Mouse (Mus musculus) stomach, embryonic 16.5 days (tissue): ENCODE results near the gene Col1a2. TPM values are rescaled to one million over a fixed set of nuclear protein-coding genes. Genes with fewer than 3 reads are reported as not detected.

Experiments
- ATAC-seq: fragments of 200-750 bp; cut with Nextera tagmentation; 2 replicates; pipeline ENCODE4 v1.8.0; 2017; ENCODE audit warnings: moderate number of reproducible peaks, moderate TSS enrichment; ENCODE audit not compliant: insufficient read depth, low FRiP score
- H3K27ac ChIP-seq: fragments of 300-500 bp; sonication (generic); 2 replicates; pipeline ENCODE4 v1.5.1; 2014; ENCODE audit warnings: low read length
- H3K27me3 ChIP-seq: fragments of 300-500 bp; sonication (generic); 2 replicates; pipeline ENCODE4 v1.6.1; 2014; ENCODE audit warnings: low read length, control low read depth, mixed read lengths; ENCODE audit not compliant: control insufficient read depth, insufficient read depth
- H3K36me3 ChIP-seq: fragments of 300-500 bp; sonication (generic); 2 replicates; pipeline ENCODE4 v1.6.1; 2014; ENCODE audit warnings: low read length; ENCODE audit not compliant: control insufficient read depth, insufficient read depth
- H3K4me1 ChIP-seq: fragments of 300-500 bp; sonication (generic); 2 replicates; pipeline ENCODE4 v1.6.1; 2014; ENCODE audit warnings: low read length, control low read depth, mixed read lengths; ENCODE audit not compliant: control insufficient read depth, insufficient read depth
- H3K4me2 ChIP-seq: fragments of 300-500 bp; sonication (generic); 2 replicates; pipeline ENCODE4 v1.6.1; 2014; ENCODE audit warnings: low read depth, low read length, mixed read lengths
- H3K4me3 ChIP-seq: fragments of 300-500 bp; sonication (generic); replicated peaks from 2 replicates; pipeline ENCODE4 v1.5.1; 2014; ENCODE audit warnings: mild to moderate bottlenecking, low read length
- H3K9ac ChIP-seq: fragments of 300-500 bp; sonication (generic); 2 replicates; pipeline ENCODE4 v1.6.1; 2014; ENCODE audit warnings: low read length
- H3K9me3 ChIP-seq: fragments of 300-500 bp; sonication (generic); replicated peaks from 2 replicates; pipeline ENCODE4 v1.6.1; 2016; ENCODE audit warnings: low read length, control low read depth; ENCODE audit not compliant: control insufficient read depth
- WGBS: fragments of 180-500 bp; shearing (Covaris S2); extraction: QIAGEN DNeasy Blood & Tissue Kit; methylation state at CpG from one replicate; pipeline ENCODE4 v1.1.7; 2014; 5-methylcytosine and 5-hydroxymethylcytosine counted together
- polyA plus RNA-seq: library from polyadenylated mRNA; unstranded; fragments of >200 nt; fragmentation: Nextera tagmentation; extraction: Ambion mirVana; gene quantifications from 2 replicates; pipeline ENCODE4 v1.2.1, GENCODE M21; 2015

Col1a2 gene
- polyA plus RNA-seq, 1 experiment from 2014 or later: 1,212 TPM

DNA sequence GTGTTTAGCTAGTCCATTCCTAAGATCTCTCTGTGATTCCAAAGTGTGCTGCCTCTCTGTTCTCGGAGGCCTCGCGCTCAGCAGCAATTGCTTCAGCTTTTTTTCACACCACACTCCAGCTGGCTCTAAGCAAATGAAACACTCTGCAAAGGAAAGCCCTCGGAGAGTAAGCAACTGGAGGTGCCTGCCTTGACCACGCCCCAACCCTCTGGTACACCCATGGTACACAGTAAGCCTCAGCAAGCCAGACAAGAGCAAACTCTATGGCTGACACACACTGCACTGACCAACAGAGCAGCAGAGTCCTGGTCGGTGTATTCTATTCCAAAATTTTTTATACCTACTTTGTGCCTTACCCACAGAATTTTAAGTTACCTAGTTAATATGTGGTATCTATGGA, 78.9 kb downstream of the Col1a2 start:
- Histone ChIP-seq H3K27me3 (no peaks in the 10 kb centered on the region), H3K9ac (no peak overlapping the region), H3K4me3 (no peak overlapping the region), H3K4me2 (no peak overlapping the region), H3K36me3 (no peaks in the 10 kb centered on the region), H3K9me3 (no peaks in the 10 kb centered on the region), H3K27ac (no peak overlapping the region), H3K4me1 (no peaks in the 10 kb centered on the region)
- peak; percentile 77; the same call in 1 of the 2 replicates for ATAC-seq
- 37% methylated on average over 6 of the region's 6 CpGs for WGBS

DNA sequence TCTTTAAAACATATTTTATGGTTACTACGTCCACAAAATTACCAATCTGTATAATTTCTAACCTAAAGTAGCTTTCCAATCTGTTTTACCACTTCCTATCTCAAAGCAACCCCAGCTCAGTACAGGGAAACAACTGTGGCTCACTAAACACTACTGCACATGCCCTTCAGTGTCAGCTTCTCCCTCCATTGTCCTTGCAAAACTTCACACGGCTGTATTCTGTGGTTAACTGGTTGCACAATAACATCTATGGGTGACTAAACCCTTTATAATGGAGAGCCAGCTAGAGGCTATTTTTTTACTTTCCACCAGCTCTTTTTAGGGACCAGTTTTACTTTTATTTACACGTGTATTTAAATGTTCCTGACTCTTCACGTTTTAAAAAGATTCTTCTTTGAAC, 83.3 kb downstream of the Col1a2 start:
- 74% methylated on average over 4 of the region's 4 CpGs for WGBS
- H3K27me3 ChIP-seq: no peaks in the 10 kb centered on the region
- no peaks in the 10 kb centered on the region for H3K36me3 ChIP-seq
- H3K9me3 ChIP-seq: no peaks in the 10 kb centered on the region
- H3K9ac ChIP-seq: no peak overlapping the region
- ATAC-seq: no peak
- H3K4me2 ChIP-seq: no peak overlapping the region
- no peaks in the 10 kb centered on the region for H3K4me1 ChIP-seq
- no peak overlapping the region for H3K27ac ChIP-seq
- H3K4me3 ChIP-seq: no peak overlapping the region

DNA sequence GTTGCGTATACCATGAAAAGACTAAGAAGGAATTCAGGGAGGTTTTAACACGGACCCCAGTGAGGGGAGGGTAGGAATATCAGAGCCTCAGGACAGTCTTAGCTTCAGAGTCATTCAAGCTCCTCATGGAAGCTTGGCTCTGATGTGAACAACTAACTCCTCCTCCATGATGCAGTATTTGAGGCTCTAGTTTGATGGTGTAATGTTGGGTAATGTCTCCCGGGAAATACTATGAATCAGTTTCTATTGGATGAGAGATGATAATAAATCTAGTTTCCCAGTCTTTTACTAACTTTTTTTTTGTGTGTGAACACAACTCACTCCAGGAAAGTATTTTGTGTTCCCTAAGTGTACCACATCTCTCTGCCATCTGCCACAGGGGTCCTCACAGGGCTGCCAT, 84.1 kb downstream of the Col1a2 start:
- no peak overlapping the region for H3K4me3 ChIP-seq
- WGBS: 94% methylated on average over 3 of the region's 3 CpGs
- H3K9me3 ChIP-seq: no peaks in the 10 kb centered on the region
- H3K36me3 ChIP-seq: no peaks in the 10 kb centered on the region
- no peak overlapping the region for H3K4me2 ChIP-seq
- no peak for ATAC-seq
- H3K27ac ChIP-seq: no peak overlapping the region
- H3K27me3 ChIP-seq: no peaks in the 10 kb centered on the region
- H3K9ac ChIP-seq: no peak overlapping the region
- H3K4me1 ChIP-seq: no peaks in the 10 kb centered on the region

DNA sequence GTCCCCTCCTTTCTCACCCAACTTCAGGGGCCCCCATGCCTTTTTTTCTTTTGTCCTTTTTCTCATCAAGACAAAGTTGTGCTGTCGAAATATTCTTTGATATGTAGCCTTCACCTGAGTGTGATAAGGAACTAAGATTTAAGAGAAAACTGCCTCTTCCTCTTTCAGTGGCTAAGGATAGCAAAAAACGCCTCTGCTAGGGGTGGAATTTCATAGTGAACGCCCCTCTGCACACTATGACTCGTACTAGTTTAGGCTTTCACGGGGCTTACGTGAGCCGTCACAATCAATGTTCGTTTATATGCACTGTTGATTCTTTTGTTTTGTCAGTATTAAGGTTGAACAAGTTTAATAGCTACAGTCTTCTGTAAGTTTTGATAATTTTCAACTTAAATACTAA, 85.5 kb downstream of the Col1a2 start:
- no peak overlapping the region for H3K27ac ChIP-seq
- H3K27me3 ChIP-seq: no peaks in the 10 kb centered on the region
- H3K36me3 ChIP-seq: no peaks in the 10 kb centered on the region
- H3K4me2 ChIP-seq: no peak overlapping the region
- no peaks in the 10 kb centered on the region for H3K9me3 ChIP-seq
- H3K4me1 ChIP-seq: no peaks in the 10 kb centered on the region
- 53% methylated on average over 8 of the region's 8 CpGs for WGBS
- no peak for ATAC-seq
- H3K9ac ChIP-seq: no peak overlapping the region
- no peak overlapping the region for H3K4me3 ChIP-seq

Other genes with a start within 250 kb of the Col1a2 start
- gene Casd1, start 96.0 kb downstream of the Col1a2 start, polyA plus RNA-seq: 20.5 and 23.3 TPM in 2 replicates
- gene Sgce, start 242.4 kb downstream of the Col1a2 start, polyA plus RNA-seq: 69.6 and 73.2 TPM in 2 replicates
- gene Peg10, start 242.5 kb downstream of the Col1a2 start, polyA plus RNA-seq: 2.9 and 4.7 TPM in 2 replicates